Mouse (Mus musculus) cerebellum, postnatal 10 days (tissue): Measurements from ENCODE around the gene Eif2b1.
"Not testable (repeated sequence)": the region's sequence is repeated elsewhere in the genome, so short reads cannot be mapped to it uniquely, and the experiment has no call there.

Source experiments
- DNase-seq, 2 experiments: peaks; one replicate each; pipeline ENCODE4 v3.0.0; 2021; ENCODE audit warnings: mixed read lengths in 2 of 2

The Eif2b1 gene

GRCm38 (mm10) chr5:124578633-124579317 is at the start of gene Eif2b1, which contains the start of gene Gtf2h3:
Gene Eif2b1, minus strand, starts transcription at chr5:124579131.
Gene Gtf2h3, plus strand, starts transcription at chr5:124579140.
- DNase-seq = peak; percentile 98

- DNase-seq = no peak
Measured at GRCm38 (mm10) chr5:124624291-124624690, 45.4 kb upstream of the Eif2b1 start.

- no peak for DNase-seq
Measured at GRCm38 (mm10) chr5:124622890-124623289, 44.0 kb upstream of the Eif2b1 start.

GRCm38 (mm10) chr5:124621362-124621761 is 42.4 kb upstream of the Eif2b1 start:
- no peak for DNase-seq

- no peak for DNase-seq
Measured at GRCm38 (mm10) chr5:124618711-124619110, 39.8 kb upstream of the Eif2b1 start.

- DNase-seq = no peak
Measured at GRCm38 (mm10) chr5:124614709-124615108, 35.8 kb upstream of the Eif2b1 start.

- DNase-seq = no peak
Measured at GRCm38 (mm10) chr5:124610965-124611364, 32.0 kb upstream of the Eif2b1 start.

GRCm38 (mm10) chr5:124605041-124605622 is 26.2 kb upstream of the Eif2b1 start:
- no peak for DNase-seq

- DNase-seq = no peak
Measured at GRCm38 (mm10) chr5:124604296-124604695, 25.4 kb upstream of the Eif2b1 start.

GRCm38 (mm10) chr5:124602349-124602748 is 23.4 kb upstream of the Eif2b1 start:
- peak; percentile 74 to 80 for DNase-seq

- DNase-seq = not testable (repeated sequence)
Measured at GRCm38 (mm10) chr5:124599726-124600125, 20.8 kb upstream of the Eif2b1 start.

- peak; percentile 96 to 97 for DNase-seq
Measured at GRCm38 (mm10) chr5:124598224-124599174, 19.6 kb upstream of the Eif2b1 start.

GRCm38 (mm10) chr5:124592768-124593167 is 13.8 kb upstream of the Eif2b1 start:
- DNase-seq = no peak

- peak in 1 of 2 experiments; percentile 18 for DNase-seq
Measured at GRCm38 (mm10) chr5:124582515-124582914, 3.6 kb upstream of the Eif2b1 start.

- no peak for DNase-seq
Measured at GRCm38 (mm10) chr5:124575467-124575866, 3.5 kb downstream of the Eif2b1 start.

GRCm38 (mm10) chr5:124571068-124571467 is 7.9 kb downstream of the Eif2b1 start:
- peak; percentile 23 to 34 for DNase-seq

- DNase-seq = peak; percentile 42 to 45
Measured at GRCm38 (mm10) chr5:124555145-124555544, 23.8 kb downstream of the Eif2b1 start.

- no peak for DNase-seq
Measured at GRCm38 (mm10) chr5:124553607-124554006, 25.3 kb downstream of the Eif2b1 start.

GRCm38 (mm10) chr5:124552558-124553307 is 26.2 kb downstream of the Eif2b1 start, which contains the start of gene Ddx55:
Gene Ddx55, plus strand, starts transcription at chr5:124552864.
- DNase-seq = peak; percentile 93 to 94

- peak in 1 of 2 experiments; percentile 29 for DNase-seq
Measured at GRCm38 (mm10) chr5:124552094-124552472, 26.8 kb downstream of the Eif2b1 start.

- not testable (repeated sequence) for DNase-seq
Measured at GRCm38 (mm10) chr5:124551349-124552093, 27.4 kb downstream of the Eif2b1 start.

GRCm38 (mm10) chr5:124550737-124551136 is 28.2 kb downstream of the Eif2b1 start:
- not testable (repeated sequence) for DNase-seq
